Mouse (Mus musculus): ENCODE measurements at regions not wholly inside any gene's neighbourhood (a gene's known extent, or its start where the extent isn't known, plus 50 kb on each side); places are given as distances from the start of the nearest gene placed in this dataset.

GRCm38 (mm10) chr2:160421216-160421911 is 54.5 kb upstream of the Mafb start:
- no peak for DNase-seq (ENCODE audit: low spot score)

GRCm38 (mm10) chr2:160424491-160424890 is 57.6 kb upstream of the Mafb start:
- DNase-seq (ENCODE audit: low spot score): no peak

- no peak for DNase-seq (ENCODE audit: low spot score)
Measured at GRCm38 (mm10) chr2:160427431-160427830, 60.6 kb upstream of the Mafb start.

- peak; percentile 76 for DNase-seq (ENCODE audit: low spot score)
Measured at GRCm38 (mm10) chr2:160433252-160433651, 66.4 kb upstream of the Mafb start.

- no peak for DNase-seq (ENCODE audit: low spot score)
Measured at GRCm38 (mm10) chr2:160434701-160435100, 67.8 kb upstream of the Mafb start.

- DNase-seq (ENCODE audit: low spot score): no peak
Measured at GRCm38 (mm10) chr2:160435622-160436021, 68.8 kb upstream of the Mafb start.

GRCm38 (mm10) chr2:160439028-160439427 is 72.2 kb upstream of the Mafb start:
- no peak for DNase-seq (ENCODE audit: low spot score)

GRCm38 (mm10) chr2:160440236-160440635 is 73.4 kb upstream of the Mafb start:
- DNase-seq (ENCODE audit: low spot score): no peak

- DNase-seq (ENCODE audit: low spot score): no peak
Measured at GRCm38 (mm10) chr2:160451057-160451456, 84.2 kb upstream of the Mafb start.

- DNase-seq (ENCODE audit: low spot score): peak; percentile 42
Measured at GRCm38 (mm10) chr2:160451481-160452238, 84.8 kb upstream of the Mafb start.

GRCm38 (mm10) chr2:160452239-160452530 is 85.3 kb upstream of the Mafb start:
- no peak for DNase-seq (ENCODE audit: low spot score)

- no peak for DNase-seq (ENCODE audit: low spot score)
Measured at GRCm38 (mm10) chr2:160452730-160453129, 85.9 kb upstream of the Mafb start.

GRCm38 (mm10) chr2:160455617-160456016 is 88.8 kb upstream of the Mafb start:
- DNase-seq (ENCODE audit: low spot score): peak; percentile 9

- DNase-seq (ENCODE audit: low spot score): no peak
Measured at GRCm38 (mm10) chr2:160456681-160457080, 89.8 kb upstream of the Mafb start.

GRCm38 (mm10) chr2:160471561-160471960 is 104.7 kb upstream of the Mafb start:
- no peak for DNase-seq (ENCODE audit: low spot score)

GRCm38 (mm10) chr2:160476181-160476580 is 109.3 kb upstream of the Mafb start:
- no peak for DNase-seq (ENCODE audit: low spot score)

- no peak for DNase-seq (ENCODE audit: low spot score)
Measured at GRCm38 (mm10) chr2:160479240-160479639, 112.4 kb upstream of the Mafb start.

GRCm38 (mm10) chr2:160485097-160485496 is 118.2 kb upstream of the Mafb start:
- DNase-seq (ENCODE audit: low spot score): no peak

- DNase-seq (ENCODE audit: low spot score): no peak
Measured at GRCm38 (mm10) chr2:160485515-160485914, 118.7 kb upstream of the Mafb start.

GRCm38 (mm10) chr2:160499726-160500125 is 132.9 kb upstream of the Mafb start:
- DNase-seq (ENCODE audit: low spot score): no peak

- DNase-seq (ENCODE audit: low spot score): no peak
Measured at GRCm38 (mm10) chr2:160502901-160503300, 136.0 kb upstream of the Mafb start.

- DNase-seq (ENCODE audit: low spot score): no peak
Measured at GRCm38 (mm10) chr2:160503597-160504393, 136.9 kb upstream of the Mafb start.

- DNase-seq (ENCODE audit: low spot score): no peak
Measured at GRCm38 (mm10) chr2:160504394-160504657, 137.5 kb upstream of the Mafb start.
